In genomic region chr2:49727199-49727598, GRCm38 (mm10) we compare ENCODE assay signal across 8 mouse cellular contexts.
DNase-seq lines count a peak whose midpoint lies in the region; ATAC-seq and TF ChIP-seq lines count a peak whose summit lies in the region.

No protein-coding gene starts in this region.

- no peak overlapping the region for H3K4me3 ChIP-seq in spleen, adult 2 months (ENCODE audit: extremely low read depth, insufficient read depth, insufficient read length)
- H3K4me3 ChIP-seq in hindbrain, postnatal 0 days (ENCODE audit: low read length) = no peak overlapping the region
- H3K4me3 ChIP-seq in left cerebral cortex, adult 2 months = no peak overlapping the region

- H3K36me3 ChIP-seq in spleen, adult 2 months (ENCODE audit: control insufficient read depth, insufficient read depth, low read length) = no peaks in the 10 kb centered on the region
- peaks cover 32% of the 10 kb centered on the region for H3K36me3 ChIP-seq in hindbrain, postnatal 0 days (ENCODE audit: insufficient read depth, low read length)

- no peaks in the 10 kb centered on the region for H3K9me3 ChIP-seq in hindbrain, postnatal 0 days (ENCODE audit: low read length)

- WGBS in spleen, adult 2 months = 12% methylated on average over 7 of the region's 7 CpGs
- WGBS in hindbrain, postnatal 0 days = 9% methylated on average over 7 of the region's 7 CpGs

- no peak overlapping the region for H3K9ac ChIP-seq in hindbrain, postnatal 0 days (replicated peaks; ENCODE audit: low read length)

- ATAC-seq in frontal cortex, adult (ENCODE audit: low TSS enrichment) = peak; percentile 80
- peak; percentile 90 for ATAC-seq in hindbrain, postnatal 0 days

- H3K27me3 ChIP-seq in spleen, adult 2 months (ENCODE audit: control insufficient read depth, insufficient read depth, low read length) = no peaks in the 10 kb centered on the region
- H3K27me3 ChIP-seq in hindbrain, postnatal 0 days (ENCODE audit: insufficient read depth, low read length) = no peaks in the 10 kb centered on the region

- DNase-seq in spleen, adult 2 months (ENCODE audit: low read depth in 1 of 2, low spot score in 2 of 2) = peak in 1 of 2 experiments; percentile 33
- no peak for DNase-seq in spleen, adult 12 weeks (ENCODE audit: low spot score)
- DNase-seq in cerebellum, adult 9-11 months = peak; percentile 88
- DNase-seq in hindbrain, postnatal 0 days (ENCODE audit: low spot score) = peak; percentile 93
- DNase-seq in left cerebral cortex, adult 2 months (ENCODE audit: extremely low spot score in 1 of 2, low spot score in 2 of 2) = peak; percentile 62 to 75
- peak; percentile 76 for DNase-seq in mesoderm, embryonic 11.5 days (ENCODE audit: low read depth, low spot score)
- DNase-seq in right cerebral cortex, postnatal 25 days = peak; percentile 68

- no peak for TF ChIP-seq POLR2A in spleen, adult 2 months (IDR thresholded peaks at IDR 0.05; ENCODE audit: low read depth, low read length)

- TF ChIP-seq CTCF in spleen, adult 2 months (IDR thresholded peaks at IDR 0.05; ENCODE audit: extremely low read depth, insufficient read depth, insufficient read length, insufficient replicate concordance) = peak; percentile 76; the same call in 1 of the 2 replicates
- peak; percentile 91 for TF ChIP-seq CTCF in hindbrain, postnatal 0 days (IDR thresholded peaks at IDR 0.05; ENCODE audit: low read depth)
- TF ChIP-seq CTCF in left cerebral cortex, adult 2 months (IDR thresholded peaks at IDR 0.05) = peak; percentile 90

- H3K4me2 ChIP-seq in hindbrain, postnatal 0 days (ENCODE audit: low read depth, low read length) = no peak overlapping the region

- intact Hi-C loops in left cerebral cortex, adult 2 months (cut with DNase I) = loop anchor here (2.0 kb wide), 2 partner anchors 32 to 368 kb away; no protein-coding TSS in a partner anchor

- H3K27ac ChIP-seq in spleen, adult 2 months (ENCODE audit: insufficient read depth, low read length) = no peak overlapping the region
- no peak overlapping the region; the same call in 1 of the 2 replicates for H3K27ac ChIP-seq in hindbrain, postnatal 0 days
- peak overlapping the region; percentile 58; the same call in 1 of the 2 replicates for H3K27ac ChIP-seq in left cerebral cortex, adult 2 months

- H3K4me1 ChIP-seq in spleen, adult 2 months (ENCODE audit: control insufficient read depth, insufficient read depth, insufficient read length) = no peaks in the 10 kb centered on the region
- H3K4me1 ChIP-seq in hindbrain, postnatal 0 days (ENCODE audit: insufficient read depth, low read length) = 0 out of 2 replicates have a peak, but pooled peaks cover 5% of the 10 kb centered on the region
